Mouse (Mus musculus) lung, adult 2 months (tissue): ENCODE measurements around the gene Slc10a7.

Experiments
- CTCF ChIP-seq: fragments of 200-500 bp; IDR thresholded peaks from 2 replicates; pipeline ENCODE4 v1.5.1; 2011; ENCODE audit warnings: mild to moderate bottlenecking, low read length, control low read depth; ENCODE audit not compliant: insufficient read depth
- POLR2A ChIP-seq: fragments of 200-500 bp; IDR thresholded peaks from 2 replicates; pipeline ENCODE4 v1.6.1; 2011; ENCODE audit warnings: low read depth, mild to moderate bottlenecking, control low read depth, low read length, borderline replicate concordance; ENCODE audit errors: extremely low read depth

- TF ChIP-seq POLR2A (no peak), CTCF (no peak)
These were observed 126.2 kb downstream of the Slc10a7 start for GRCm38 (mm10) chr8:78635241-78635771.
